ENCODE assay signal across 9 mouse cellular contexts in genomic region chr5:90033103-90033502, GRCm38 (mm10).
A peak's percentile ranks its signal among the peaks of the same experiment; 100 is the strongest.
DNase-seq lines count a peak whose midpoint lies in the region; ATAC-seq and TF ChIP-seq lines count a peak whose summit lies in the region.
"Had no signal": no experiment of that assay in that cellular context is flagged by ENCODE, and none has a peak within 500 bp of the region (broad histone marks: within the 10 kb centered on the region; RNA-seq: fewer than 3 reads in every experiment).

No protein-coding gene starts in this region.

- H3K9ac ChIP-seq in hindbrain, embryonic 14.5 days = no peak overlapping the region
- H3K9ac ChIP-seq in hindbrain, embryonic 11.5 days (ENCODE audit: low read depth, low read length) = no peak overlapping the region
- H3K9ac ChIP-seq: heart, embryonic 13.5 days had no signal

- ATAC-seq in hindbrain, embryonic 14.5 days (ENCODE audit: low FRiP score) = peak; percentile 46; the same call in 1 of the 2 replicates
- ATAC-seq in hindbrain, embryonic 11.5 days (ENCODE audit: low FRiP score) = no peak
- no peak for ATAC-seq in CD4-positive, CD25-positive, alpha-beta regulatory T cell, adult 4 months

- TF ChIP-seq CTCF in lung, adult 2 months (IDR thresholded peaks at IDR 0.05; ENCODE audit: insufficient read depth, low read length) = no peak

- H3K4me1 ChIP-seq in hindbrain, embryonic 14.5 days (replicated peaks; ENCODE audit: control insufficient read depth, insufficient read depth, low read length) = no peaks in the 10 kb centered on the region
- H3K4me1 ChIP-seq in hindbrain, embryonic 11.5 days (replicated peaks; ENCODE audit: control insufficient read depth, insufficient read depth, low read length) = no peaks in the 10 kb centered on the region
- no peaks in the 10 kb centered on the region for H3K4me1 ChIP-seq in lung, adult 2 months (ENCODE audit: control insufficient read depth, insufficient read depth, low read length)
- H3K4me1 ChIP-seq: heart, embryonic 13.5 days had no signal

- no peak overlapping the region for H3K27ac ChIP-seq in hindbrain, embryonic 14.5 days
- H3K27ac ChIP-seq in hindbrain, embryonic 11.5 days (ENCODE audit: low read depth, low read length) = no peak overlapping the region
- H3K27ac ChIP-seq: heart, embryonic 13.5 days had no signal

- WGBS in hindbrain, embryonic 14.5 days = 40% methylated on average over 5 of the region's 5 CpGs
- WGBS in hindbrain, embryonic 11.5 days = 45% methylated on average over 5 of the region's 5 CpGs
- 38% methylated on average over 5 of the region's 5 CpGs for WGBS in lung, adult 2 months

- H3K27me3 ChIP-seq in hindbrain, embryonic 14.5 days (ENCODE audit: control insufficient read depth, insufficient read depth, low read length) = no peaks in the 10 kb centered on the region
- H3K27me3 ChIP-seq in hindbrain, embryonic 11.5 days (ENCODE audit: control insufficient read depth, insufficient read depth, low read length) = no peaks in the 10 kb centered on the region
- H3K27me3 ChIP-seq: heart, embryonic 13.5 days had no signal

- DNase-seq in hindbrain, embryonic 14.5 days (ENCODE audit: low spot score) = no peak
- DNase-seq in hindbrain, embryonic 11.5 days (ENCODE audit: low spot score) = no peak
- DNase-seq in cerebellum, adult 11 months = peak; percentile 8
- peak; percentile 25 for DNase-seq in embryo, embryonic 10.5 days (ENCODE audit: low spot score)
- peak; percentile 8 for DNase-seq in lung, adult 2 months
- no peak for DNase-seq in thymus, postnatal 14 days
- DNase-seq in T-cell, adult 2 months (ENCODE audit: low spot score) = no peak

- TF ChIP-seq POLR2A in lung, adult 2 months (IDR thresholded peaks at IDR 0.05; ENCODE audit: borderline replicate concordance, extremely low read depth, low read depth, low read length) = no peak

- H3K4me3 ChIP-seq in hindbrain, embryonic 14.5 days (replicated peaks; ENCODE audit: low read length) = no peak overlapping the region
- no peak overlapping the region for H3K4me3 ChIP-seq in hindbrain, embryonic 11.5 days (ENCODE audit: low read depth, low read length)
- H3K4me3 ChIP-seq in lung, adult 2 months (replicated peaks; ENCODE audit: extremely low read depth, low read depth, low read length) = no peak overlapping the region
- H3K4me3 ChIP-seq: heart, embryonic 13.5 days had no signal

- no peaks in the 10 kb centered on the region for H3K36me3 ChIP-seq in hindbrain, embryonic 14.5 days (replicated peaks; ENCODE audit: control insufficient read depth, insufficient read depth)
- H3K36me3 ChIP-seq in hindbrain, embryonic 11.5 days (ENCODE audit: control insufficient read depth, insufficient read depth, low read length) = no peaks in the 10 kb centered on the region
- H3K36me3 ChIP-seq: heart, embryonic 13.5 days had no signal

- H3K4me2 ChIP-seq in hindbrain, embryonic 14.5 days (replicated peaks) = no peak overlapping the region
- no peak overlapping the region for H3K4me2 ChIP-seq in hindbrain, embryonic 11.5 days (replicated peaks; ENCODE audit: low read depth, low read length)
- H3K4me2 ChIP-seq: heart, embryonic 13.5 days had no signal

- no peaks in the 10 kb centered on the region for H3K9me3 ChIP-seq in hindbrain, embryonic 14.5 days (ENCODE audit: control insufficient read depth, low read length)
- no peaks in the 10 kb centered on the region for H3K9me3 ChIP-seq in hindbrain, embryonic 11.5 days (ENCODE audit: control insufficient read depth, low read length)
- H3K9me3 ChIP-seq: heart, embryonic 13.5 days had no signal

Comparison
In these comparisons a context has a peak if more than half of its experiments do, and no peak if none do; other contexts are left out.
1. DNase-seq: peak in cerebellum, adult 11 months (single experiment), embryo, embryonic 10.5 days (single experiment) and lung, adult 2 months (single experiment); none in hindbrain, embryonic 14.5 days (single experiment), hindbrain, embryonic 11.5 days (single experiment), thymus, postnatal 14 days (single experiment) and T-cell, adult 2 months (single experiment).